Mouse (Mus musculus) neural tube, embryonic 15.5 days (tissue): ENCODE results near the gene Galnt2. TPM values are rescaled to one million over a fixed set of nuclear protein-coding genes. Genes with fewer than 3 reads are reported as not detected.
A peak's percentile ranks its signal among the peaks of the same experiment; 100 is the strongest.

Experiments used
- ATAC-seq: fragments of 200-750 bp; cut with Nextera tagmentation; 2 replicates; pipeline ENCODE4 v1.8.0; 2017; ENCODE audit warnings: mild to moderate bottlenecking, moderate TSS enrichment, moderate library complexity; ENCODE audit not compliant: low FRiP score
- H3K27ac ChIP-seq: fragments of 300-500 bp; sonication (generic); replicated peaks from 2 replicates; pipeline ENCODE4 v1.5.1; 2015; ENCODE audit warnings: mild to moderate bottlenecking, inconsistent platforms
- H3K27me3 ChIP-seq: fragments of 300-500 bp; sonication (generic); replicated peaks from 2 replicates; pipeline ENCODE4 v1.6.1; 2015; ENCODE audit warnings: inconsistent platforms
- H3K36me3 ChIP-seq: fragments of 300-500 bp; sonication (generic); 2 replicates; pipeline ENCODE4 v1.6.1; 2015; ENCODE audit warnings: inconsistent platforms
- H3K4me1 ChIP-seq: fragments of 300-500 bp; sonication (generic); 2 replicates; pipeline ENCODE4 v1.6.1; 2015; ENCODE audit warnings: inconsistent platforms
- H3K4me2 ChIP-seq: fragments of 300-500 bp; sonication (generic); 2 replicates; pipeline ENCODE4 v1.6.1; 2015; ENCODE audit warnings: inconsistent platforms, mild to moderate bottlenecking, moderate library complexity
- H3K4me3 ChIP-seq: fragments of 300-500 bp; sonication (generic); replicated peaks from 2 replicates; pipeline ENCODE4 v1.5.1; 2015; ENCODE audit warnings: mild to moderate bottlenecking, inconsistent platforms
- H3K9ac ChIP-seq: fragments of 300-500 bp; sonication (generic); replicated peaks from 2 replicates; pipeline ENCODE4 v1.6.1; 2015; ENCODE audit warnings: mild to moderate bottlenecking, inconsistent platforms
- H3K9me3 ChIP-seq: fragments of 300-500 bp; sonication (generic); replicated peaks from 2 replicates; pipeline ENCODE4 v1.6.1; 2016; ENCODE audit warnings: inconsistent platforms
- WGBS: fragments of 180-500 bp; shearing (Covaris S2); methylation state at CpG from one replicate; pipeline ENCODE4 v1.1.7; 2015; ENCODE audit warnings: mixed read lengths; 5-methylcytosine and 5-hydroxymethylcytosine counted together
- polyA plus RNA-seq: library from polyadenylated mRNA; unstranded; fragments of >200 nt; fragmentation: Nextera tagmentation; extraction: Ambion mirVana; gene quantifications from 2 replicates; pipeline ENCODE4 v1.2.1, GENCODE M21; 2015

Galnt2 gene
- polyA plus RNA-seq, 1 experiment from 2014 or later = 62.7 TPM

DNA sequence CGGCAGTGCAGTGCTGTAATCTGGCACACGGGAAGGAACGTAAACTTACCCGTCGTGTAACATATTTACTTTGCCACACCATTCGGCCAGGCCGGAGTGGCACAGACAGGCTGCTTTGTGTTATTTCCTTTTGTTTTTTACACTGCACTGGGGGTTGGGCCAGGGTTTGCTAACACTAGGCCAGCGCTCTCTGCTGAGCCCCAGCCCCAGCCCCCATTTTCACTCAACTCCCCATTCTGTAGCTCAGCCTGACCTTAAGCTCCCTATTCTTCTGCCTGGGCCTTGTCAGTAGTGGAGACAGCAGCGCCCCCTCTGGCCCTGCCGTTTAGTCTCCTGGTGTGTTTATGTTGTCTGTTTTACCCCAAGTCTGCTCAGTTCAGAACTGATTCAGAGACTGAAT lies 83.6 kb downstream of the Galnt2 start:
- Histone ChIP-seq H3K9me3 (no peaks in the 10 kb centered on the region), H3K4me3 (no peak overlapping the region), H3K4me2 (no peak overlapping the region), H3K36me3 (0 out of 2 replicates have a peak, but pooled peaks cover 4% of the 10 kb centered on the region), H3K27me3 (no peaks in the 10 kb centered on the region), H3K27ac (peak overlapping the region; percentile 10; the same call in 1 of the 2 replicates), H3K4me1 (peaks cover 40% of the 10 kb centered on the region), H3K9ac (no peak overlapping the region)
- no peak; the same call in 1 of the 2 replicates for ATAC-seq
- WGBS = 27% methylated on average over 10 of the region's 10 CpGs

DNA sequence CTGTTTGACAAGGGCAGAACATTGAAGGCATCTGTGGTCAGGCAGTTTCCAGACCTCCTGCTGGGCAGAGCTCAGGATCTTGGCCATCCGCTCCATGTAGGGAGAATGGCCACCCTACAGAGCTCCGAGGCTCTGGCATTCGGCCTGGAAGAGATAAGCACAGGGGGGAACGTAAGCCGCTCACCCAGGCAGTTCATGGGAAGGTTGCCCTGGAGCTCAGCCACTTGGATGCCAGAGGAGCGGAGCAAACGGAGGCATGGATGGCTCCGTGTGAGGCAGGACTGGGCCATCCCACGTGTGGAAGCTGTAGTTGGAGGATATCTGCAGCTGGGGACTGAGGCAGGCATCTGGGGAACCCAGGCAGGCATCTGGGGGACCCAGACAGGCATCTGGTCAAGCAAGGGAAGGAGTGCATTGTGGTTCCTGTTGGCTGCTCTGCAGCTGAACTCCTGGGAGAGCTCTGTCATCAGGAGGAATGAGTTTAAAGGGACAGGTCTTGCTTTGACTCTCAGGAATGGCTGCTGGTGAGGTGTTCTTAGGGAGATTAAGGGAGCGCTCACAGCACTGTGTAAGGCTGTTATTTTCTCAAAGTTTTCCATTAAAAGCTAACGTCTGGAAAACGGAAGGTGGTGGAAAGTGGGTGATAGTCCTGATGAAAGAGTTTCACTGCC lies 85.4 kb downstream of the Galnt2 start:
- Histone ChIP-seq H3K4me2 (no peak overlapping the region), H3K4me1 (peaks cover 57% of the 10 kb centered on the region), H3K9ac (no peak overlapping the region), H3K4me3 (no peak overlapping the region), H3K27me3 (no peaks in the 10 kb centered on the region), H3K9me3 (no peaks in the 10 kb centered on the region), H3K27ac (peak overlapping the region; percentile 37; the same call in 1 of the 2 replicates), H3K36me3 (0 out of 2 replicates have a peak, but pooled peaks cover 4% of the 10 kb centered on the region)
- WGBS = 57% methylated on average over 12 of the region's 12 CpGs
- ATAC-seq = no peak

DNA sequence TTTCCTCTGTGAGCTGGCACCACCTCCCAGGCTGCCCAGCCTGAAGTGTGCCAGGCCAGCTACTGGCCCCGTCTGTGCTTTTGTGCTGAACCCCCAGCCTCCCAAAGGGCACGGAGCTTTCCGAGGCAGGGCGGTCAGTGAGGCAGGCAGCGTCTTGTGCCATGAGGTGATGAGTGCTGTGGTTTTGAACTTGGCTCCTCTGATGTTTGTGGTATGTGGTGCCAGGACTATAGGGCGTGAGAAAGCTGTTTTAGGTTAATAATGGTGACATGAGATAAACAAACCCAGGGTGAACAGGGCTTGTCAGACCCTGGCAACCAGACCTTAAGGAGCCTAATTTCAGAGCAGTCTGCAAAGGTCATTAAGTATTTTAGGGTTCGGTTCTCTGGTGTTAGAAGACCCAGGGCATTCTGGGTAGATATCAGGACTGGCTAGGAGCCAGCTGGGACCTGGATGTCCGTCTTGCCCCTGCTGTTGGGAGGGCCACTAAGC lies 86.0 kb downstream of the Galnt2 start:
- H3K9ac ChIP-seq = no peak overlapping the region
- H3K4me1 ChIP-seq = peaks cover 63% of the 10 kb centered on the region
- H3K9me3 ChIP-seq = no peaks in the 10 kb centered on the region
- H3K27ac ChIP-seq = no peak overlapping the region; the same call in 1 of the 2 replicates
- 0 out of 2 replicates have a peak, but pooled peaks cover under 1% of the 10 kb centered on the region for H3K36me3 ChIP-seq
- WGBS = 65% methylated on average over 8 of the region's 8 CpGs
- no peaks in the 10 kb centered on the region for H3K27me3 ChIP-seq
- H3K4me2 ChIP-seq = no peak overlapping the region
- no peak for ATAC-seq
- H3K4me3 ChIP-seq = no peak overlapping the region

DNA sequence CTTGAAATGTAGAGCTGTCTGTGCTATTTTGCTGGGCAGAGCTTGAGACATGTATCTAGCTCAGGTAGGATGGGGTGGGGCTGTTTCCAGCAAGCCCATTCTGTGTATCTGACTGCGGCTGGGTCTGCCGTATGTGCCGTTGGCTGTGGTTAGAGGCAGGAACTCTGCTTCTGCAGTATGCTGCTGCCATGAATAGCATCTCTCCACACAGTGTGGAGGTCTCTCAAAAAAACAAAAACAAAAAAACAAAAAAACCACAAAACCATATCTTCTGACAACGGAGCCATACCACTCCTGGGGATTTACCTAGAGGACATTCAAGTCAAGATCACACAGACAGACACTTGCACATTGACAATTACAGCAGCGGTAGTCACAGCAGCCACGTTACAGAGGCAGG lies 86.6 kb downstream of the Galnt2 start:
- no peaks in the 10 kb centered on the region for H3K9me3 ChIP-seq
- H3K4me1 ChIP-seq = peaks cover 69% of the 10 kb centered on the region
- H3K27ac ChIP-seq = no peak overlapping the region
- no peaks in the 10 kb centered on the region for H3K36me3 ChIP-seq
- no peak for ATAC-seq
- WGBS = 77% methylated on average over 6 of the region's 6 CpGs
- no peak overlapping the region for H3K4me3 ChIP-seq
- no peaks in the 10 kb centered on the region for H3K27me3 ChIP-seq
- no peak overlapping the region for H3K9ac ChIP-seq
- no peak overlapping the region for H3K4me2 ChIP-seq

DNA sequence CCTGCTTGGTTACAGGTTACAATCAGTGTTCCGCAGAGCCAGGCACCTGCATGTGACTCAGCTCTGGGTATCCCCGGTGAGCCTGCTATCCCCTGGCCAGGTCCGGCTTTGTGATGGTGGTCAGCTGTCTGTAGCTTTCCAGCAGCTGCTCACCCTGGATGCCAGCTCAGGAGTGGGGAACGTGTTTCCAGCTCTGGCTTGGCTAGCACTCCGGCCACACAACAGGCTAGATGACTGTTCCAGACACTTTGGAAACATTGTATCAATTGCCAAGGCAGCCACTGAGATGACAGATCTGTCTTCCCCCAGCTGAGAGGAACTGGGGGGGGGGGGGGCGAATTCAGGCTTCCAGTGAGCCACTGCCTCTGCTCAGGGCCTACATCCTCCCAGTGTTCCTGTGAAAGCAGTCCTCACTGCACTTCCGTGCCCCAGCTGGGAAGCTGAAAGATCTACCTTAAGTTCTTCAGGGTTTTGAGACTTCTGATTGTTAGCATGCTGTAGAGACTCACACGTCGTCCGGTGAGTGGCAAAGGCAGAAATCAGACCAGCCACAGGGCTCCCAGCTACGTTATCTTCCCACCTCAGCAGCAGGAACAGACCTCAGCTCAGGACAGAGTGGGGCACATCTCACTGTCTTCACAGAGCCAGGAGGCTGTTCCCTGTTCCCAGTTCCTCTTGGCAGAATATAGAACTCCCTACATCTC lies 87.6 kb downstream of the Galnt2 start:
- Histone ChIP-seq H3K9ac (no peak overlapping the region), H3K4me3 (no peak overlapping the region), H3K9me3 (no peaks in the 10 kb centered on the region), H3K36me3 (peaks cover 4% of the 10 kb centered on the region; the same call in 1 of the 2 replicates), H3K27ac (no peak overlapping the region), H3K4me1 (peaks cover 74% of the 10 kb centered on the region), H3K4me2 (no peak overlapping the region), H3K27me3 (no peaks in the 10 kb centered on the region)
- no peak for ATAC-seq
- WGBS = 74% methylated on average over 11 of the region's 11 CpGs

DNA sequence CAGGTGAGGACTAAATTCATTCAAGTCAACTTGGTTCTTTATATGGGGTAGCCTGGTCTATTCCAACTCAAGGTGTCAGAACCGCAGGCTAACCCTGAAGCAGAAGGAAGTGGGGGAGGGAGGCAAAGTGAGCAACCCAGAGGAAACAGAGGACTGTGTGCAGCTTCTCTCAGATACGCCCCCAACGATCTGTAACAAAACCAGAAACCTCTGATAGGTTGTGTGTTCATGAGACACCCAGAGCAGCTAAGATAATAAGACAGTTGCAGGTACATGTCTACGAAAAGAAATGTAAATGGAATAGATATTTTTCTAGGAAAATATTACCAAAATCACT lies 88.1 kb downstream of the Galnt2 start:
- H3K4me3 ChIP-seq = no peak overlapping the region
- no peak overlapping the region for H3K9ac ChIP-seq
- no peaks in the 10 kb centered on the region for H3K9me3 ChIP-seq
- H3K4me2 ChIP-seq = no peak overlapping the region
- H3K4me1 ChIP-seq = peaks cover 74% of the 10 kb centered on the region
- no peak for ATAC-seq
- H3K27ac ChIP-seq = no peak overlapping the region
- peaks cover 10% of the 10 kb centered on the region for H3K36me3 ChIP-seq
- WGBS = 95% methylated on average over 4 of the region's 4 CpGs
- no peaks in the 10 kb centered on the region for H3K27me3 ChIP-seq

DNA sequence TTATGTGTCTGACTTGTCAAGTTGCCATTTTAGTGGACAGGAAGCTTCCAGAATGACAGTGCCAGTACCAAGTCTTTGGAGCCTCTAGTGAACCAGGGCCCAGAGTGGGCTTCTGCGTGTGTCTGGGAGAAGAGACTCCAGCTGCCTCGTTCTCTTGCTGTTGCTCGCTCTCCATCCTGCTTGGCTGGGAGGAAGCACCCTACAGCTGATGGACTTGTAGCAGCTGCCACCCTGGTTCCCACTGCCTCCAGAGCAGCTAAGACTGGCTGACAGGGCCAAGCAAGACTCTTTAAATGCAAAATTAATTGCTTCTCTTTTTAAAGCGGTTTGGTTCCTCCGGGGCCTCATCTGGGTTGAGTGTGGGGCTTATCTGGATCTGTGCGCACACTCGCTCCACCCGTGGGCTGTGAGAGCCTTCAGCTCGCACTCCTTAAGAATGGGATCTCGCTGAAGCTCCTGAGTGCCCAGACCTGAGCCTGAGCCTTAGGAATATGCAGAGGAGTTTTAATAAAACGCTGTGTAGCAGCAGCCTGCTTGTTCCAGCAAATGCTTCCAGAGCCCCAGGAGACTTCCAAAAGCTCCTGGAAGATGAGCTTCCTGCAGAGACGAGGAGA lies 90.1 kb downstream of the Galnt2 start:
- ATAC-seq = peak; percentile 25; the same call in 1 of the 2 replicates
- Histone ChIP-seq H3K9ac (no peak overlapping the region), H3K27me3 (no peaks in the 10 kb centered on the region), H3K4me3 (no peak overlapping the region), H3K4me2 (peak overlapping the region; percentile 19), H3K4me1 (peaks cover 58% of the 10 kb centered on the region), H3K36me3 (peaks cover 30% of the 10 kb centered on the region), H3K9me3 (no peaks in the 10 kb centered on the region), H3K27ac (peak overlapping the region; percentile 71)
- 26% methylated on average over 12 of the region's 12 CpGs for WGBS

DNA sequence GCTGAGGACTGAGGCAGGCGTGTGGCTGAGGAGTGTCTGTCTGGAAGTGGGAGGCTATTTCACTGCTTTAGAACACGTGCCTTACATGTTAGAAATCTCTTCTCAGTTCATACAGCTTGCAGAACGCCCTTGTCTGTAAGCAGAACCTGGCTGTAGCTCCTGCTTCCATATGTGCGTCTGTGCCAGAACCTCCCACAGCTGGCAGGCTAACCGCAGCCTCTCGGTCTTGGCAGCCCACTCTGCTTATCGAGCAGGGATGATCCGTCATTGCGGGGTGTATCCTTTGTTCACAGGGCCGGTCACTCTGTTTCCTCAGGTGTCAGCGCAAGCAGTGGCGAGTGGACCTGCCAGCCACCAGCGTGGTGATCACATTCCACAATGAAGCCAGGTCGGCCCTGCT lies 92.2 kb downstream of the Galnt2 start:
- ATAC-seq = no peak
- Histone ChIP-seq H3K9ac (no peak overlapping the region), H3K9me3 (no peaks in the 10 kb centered on the region), H3K27ac (no peak overlapping the region), H3K4me3 (no peak overlapping the region), H3K36me3 (peaks cover 47% of the 10 kb centered on the region), H3K4me1 (peaks cover 41% of the 10 kb centered on the region), H3K4me2 (no peak overlapping the region), H3K27me3 (no peaks in the 10 kb centered on the region)
- WGBS = 90% methylated on average over 14 of the region's 14 CpGs

DNA sequence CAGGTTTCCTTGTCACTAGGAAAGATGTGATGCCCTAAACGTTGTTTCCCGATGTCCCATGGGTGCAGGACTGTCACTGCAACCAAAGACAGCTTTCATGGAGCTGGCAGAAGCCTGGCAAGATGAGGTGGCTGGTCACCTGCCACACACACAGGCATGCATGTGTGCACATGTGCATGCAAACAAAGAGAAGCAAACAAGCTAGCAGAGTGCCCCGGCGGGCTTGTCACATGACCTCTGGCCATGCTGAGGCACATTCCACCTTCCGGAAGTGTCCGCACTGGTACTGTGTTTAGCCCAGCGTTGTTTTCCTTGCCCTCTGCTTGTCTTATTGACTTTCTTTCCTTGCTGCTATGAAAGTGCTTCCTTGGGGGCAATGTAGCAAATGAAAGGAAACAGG lies 97.1 kb downstream of the Galnt2 start:
- no peak overlapping the region for H3K4me2 ChIP-seq
- no peaks in the 10 kb centered on the region for H3K9me3 ChIP-seq
- H3K27me3 ChIP-seq = no peaks in the 10 kb centered on the region
- WGBS = 83% methylated on average over 7 of the region's 7 CpGs
- H3K27ac ChIP-seq = no peak overlapping the region
- H3K4me3 ChIP-seq = no peak overlapping the region
- peaks cover 72% of the 10 kb centered on the region for H3K36me3 ChIP-seq
- H3K9ac ChIP-seq = no peak overlapping the region
- no peak for ATAC-seq
- 0 out of 2 replicates have a peak, but pooled peaks cover 1% of the 10 kb centered on the region for H3K4me1 ChIP-seq

DNA sequence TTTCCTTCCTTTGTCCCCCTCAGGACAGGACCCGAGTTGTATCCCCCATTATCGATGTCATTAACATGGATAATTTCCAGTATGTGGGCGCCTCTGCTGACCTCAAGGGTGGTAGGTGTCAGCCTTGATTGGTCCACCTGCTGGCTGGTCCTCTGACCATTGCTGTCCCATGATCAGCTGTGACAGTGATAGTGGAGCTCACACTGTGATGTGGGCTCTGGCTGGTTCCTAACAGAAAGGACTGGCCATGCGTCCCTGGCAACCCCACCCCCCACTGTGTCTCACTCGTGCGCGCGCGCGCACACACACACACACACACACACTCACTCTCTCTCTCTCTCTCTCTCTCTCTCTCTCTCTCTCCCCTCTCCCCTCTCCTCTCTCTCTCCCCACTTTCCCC lies 98.5 kb downstream of the Galnt2 start:
- Histone ChIP-seq H3K27me3 (no peaks in the 10 kb centered on the region), H3K4me2 (no peak overlapping the region), H3K9ac (no peak overlapping the region), H3K36me3 (peaks cover 66% of the 10 kb centered on the region), H3K9me3 (no peaks in the 10 kb centered on the region), H3K4me3 (no peak overlapping the region), H3K4me1 (no peaks in the 10 kb centered on the region), H3K27ac (no peak overlapping the region)
- no peak for ATAC-seq
- WGBS = 51% methylated on average over 10 of the region's 10 CpGs

DNA sequence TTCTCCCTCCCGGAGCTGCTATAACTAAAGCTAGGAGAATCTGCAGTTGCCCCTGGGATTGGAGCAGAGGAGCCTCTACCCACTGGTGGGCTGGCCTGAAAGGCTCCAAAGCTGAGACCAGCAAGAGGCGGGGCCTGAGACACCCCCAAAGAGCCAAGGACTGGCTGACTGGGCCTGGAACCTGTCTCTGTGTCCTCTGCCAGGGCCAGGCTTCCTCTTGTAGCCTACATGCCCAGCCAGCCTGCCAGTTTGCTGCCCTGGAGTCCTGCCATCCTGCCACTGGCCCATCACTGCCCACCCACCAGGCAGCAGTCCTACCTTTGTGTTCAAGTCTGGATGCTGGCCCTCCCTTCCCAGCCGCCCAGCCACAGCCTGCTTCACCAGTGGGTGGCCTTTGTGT lies 99.2 kb downstream of the Galnt2 start:
- WGBS = 57% methylated on average over 2 of the region's 3 CpGs
- H3K4me2 ChIP-seq = no peak overlapping the region
- H3K27ac ChIP-seq = peak overlapping the region; percentile 58; the same call in 1 of the 2 replicates
- no peak overlapping the region for H3K4me3 ChIP-seq
- peak; percentile 82 for ATAC-seq
- no peaks in the 10 kb centered on the region for H3K9me3 ChIP-seq
- peaks cover 64% of the 10 kb centered on the region for H3K36me3 ChIP-seq
- H3K4me1 ChIP-seq = no peaks in the 10 kb centered on the region
- no peaks in the 10 kb centered on the region for H3K27me3 ChIP-seq
- H3K9ac ChIP-seq = no peak overlapping the region
